Mouse (Mus musculus) heart, adult 2 months (tissue): ENCODE data around the gene Tent5c. TPM values are rescaled to one million over a fixed set of nuclear protein-coding genes. Genes with fewer than 3 reads are reported as not detected.

ENCODE experiments used
- DNase-seq, 2 experiments: peaks; one replicate each; pipeline ENCODE4 v3.0.0; 2021
- H3K27ac ChIP-seq: fragments of 200-600 bp; 2 replicates; pipeline ENCODE4 v1.8.1; 2022
- H3K27me3 ChIP-seq: fragments of 200-500 bp; 2 replicates; pipeline ENCODE4 v1.6.1; 2012; ENCODE audit warnings: mild to moderate bottlenecking, low read length, inconsistent platforms, mixed read lengths; ENCODE audit not compliant: control insufficient read depth, insufficient read depth
- H3K36me3 ChIP-seq: fragments of 200-500 bp; 2 replicates; pipeline ENCODE4 v1.6.1; 2012; ENCODE audit warnings: low read length, inconsistent platforms; ENCODE audit not compliant: control insufficient read depth, insufficient read depth
- H3K4me1 ChIP-seq: fragments of 200-500 bp; 2 replicates; pipeline ENCODE4 v1.6.1; 2011; ENCODE audit warnings: low read length; ENCODE audit not compliant: control insufficient read depth, insufficient read depth
- H3K4me3 ChIP-seq: fragments of 200-600 bp; 2 replicates; pipeline ENCODE4 v1.8.1; 2022
- H3K79me2 ChIP-seq: fragments of 200-500 bp; replicated peaks from 2 replicates; pipeline ENCODE4 v1.6.1; 2012; ENCODE audit warnings: mild to moderate bottlenecking, inconsistent platforms, low read length, moderate library complexity, mixed read lengths; ENCODE audit not compliant: control insufficient read depth, insufficient read depth
- H3K9ac ChIP-seq: fragments of 200-500 bp; 2 replicates; pipeline ENCODE4 v1.6.1; 2012; ENCODE audit warnings: low read depth, mild to moderate bottlenecking, control low read depth, inconsistent platforms, low read length, mixed read lengths
- CTCF ChIP-seq: fragments of 200-600 bp; IDR thresholded peaks from 2 replicates; pipeline ENCODE4 v1.8.1; 2022; ENCODE audit warnings: antibody characterized with exemption, mild to moderate bottlenecking, moderate library complexity
- EP300 ChIP-seq: fragments of 200-500 bp; IDR thresholded peaks from 2 replicates; pipeline ENCODE4 v1.6.1; 2011; ENCODE audit warnings: low read depth, low read length, control low read depth; ENCODE audit not compliant: insufficient read depth
- POLR2A ChIP-seq: fragments of 200-500 bp; IDR thresholded peaks from 2 replicates; pipeline ENCODE4 v1.6.1; 2011; ENCODE audit warnings: mild to moderate bottlenecking, low read depth, low read length, control low read depth; ENCODE audit not compliant: insufficient read depth
- WGBS: fragments of 180-500 bp; shearing (Covaris S2); methylation state at CpG from one replicate; pipeline ENCODE4 v1.1.7; 2018; 5-methylcytosine and 5-hydroxymethylcytosine counted together
- intact Hi-C: fragments of 180-260 bp; cut with DNase I; formaldehyde crosslinking; loops from one replicate; pipeline ENCODE4 v1.15.1; 2025
- polyA plus RNA-seq: library from polyadenylated mRNA; depleted of rRNA; stranded (reverse); fragments of >200 nt; gene quantifications from 2 replicates; pipeline ENCODE4 v1.2.3, GENCODE M21; 2012
- total RNA-seq, 2 experiments: library from RNA; stranded (reverse); gene quantifications; 2 replicates each; pipeline ENCODE4 v1.2.3; 2021

The Tent5c gene
- total and polyA plus RNA-seq, 3 experiments, result 14.9 to 96.7 (median 20.8) TPM

DNA sequence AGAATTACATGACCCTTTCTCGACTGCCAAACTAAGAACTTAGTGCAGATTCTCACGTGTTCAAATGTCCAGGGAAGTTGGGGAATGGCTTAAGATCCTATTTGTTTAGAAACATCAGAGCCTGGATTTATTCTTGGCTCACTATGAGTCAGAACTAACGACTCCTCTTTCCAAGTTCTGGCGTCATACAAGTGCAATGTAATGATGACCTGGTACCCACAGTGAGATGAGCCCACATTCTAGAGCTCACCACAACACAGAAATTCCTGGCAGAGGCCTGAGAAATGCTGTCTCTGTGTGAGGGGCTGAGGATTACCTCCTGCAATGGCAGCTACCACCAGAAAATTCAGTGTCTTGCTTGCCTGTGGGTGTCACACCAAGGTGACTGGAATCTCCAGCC is 18.1 kb upstream of the Tent5c start:
- 65% methylated on average over 4 of the region's 4 CpGs for WGBS
- TF ChIP-seq EP300, result no peak
- no peak for TF ChIP-seq CTCF
- TF ChIP-seq POLR2A, result no peak
- intact Hi-C loops, result no loop called here

DNA sequence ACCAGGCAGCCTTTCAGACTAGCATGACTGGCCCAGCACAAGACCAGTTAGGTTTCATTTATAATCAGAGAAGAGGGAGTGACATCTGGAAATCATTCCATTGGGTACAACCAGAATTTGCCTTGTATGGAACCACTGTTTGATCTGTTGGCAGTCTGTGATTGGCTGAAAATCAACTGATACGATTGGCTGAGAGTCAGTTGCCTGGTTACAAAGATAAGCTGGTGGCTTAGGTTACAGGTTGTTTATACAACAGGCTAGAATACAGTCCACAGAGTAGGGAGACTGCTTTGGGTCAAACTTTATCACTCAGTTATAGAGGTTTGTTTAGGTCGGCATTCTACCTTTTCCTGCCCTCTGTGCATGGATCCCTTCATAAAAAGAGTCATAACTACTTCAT is 17.6 kb upstream of the Tent5c start:
- no peak for DNase-seq
- no peak overlapping the region for H3K4me3 ChIP-seq
- no peak overlapping the region for H3K9ac ChIP-seq
- H3K36me3 ChIP-seq, result no peaks in the 10 kb centered on the region
- H3K27me3 ChIP-seq, result no peaks in the 10 kb centered on the region
- H3K4me1 ChIP-seq, result no peaks in the 10 kb centered on the region
- WGBS, result 43% methylated on average over 2 of the region's 2 CpGs
- no peak overlapping the region for H3K27ac ChIP-seq
- TF ChIP-seq EP300, result no peak
- no peak for TF ChIP-seq POLR2A
- TF ChIP-seq CTCF, result no peak
- intact Hi-C loops, result no loop called here
- no peaks in the 10 kb centered on the region for H3K79me2 ChIP-seq

More for the DNA sequence above, 18.1 kb upstream of the Tent5c start:
- DNase-seq, result no peak
- Histone ChIP-seq H3K4me1 (no peaks in the 10 kb centered on the region), H3K27ac (no peak overlapping the region), H3K27me3 (no peaks in the 10 kb centered on the region), H3K4me3 (no peak overlapping the region), H3K9ac (no peak overlapping the region), H3K79me2 (no peaks in the 10 kb centered on the region), H3K36me3 (no peaks in the 10 kb centered on the region)

DNA sequence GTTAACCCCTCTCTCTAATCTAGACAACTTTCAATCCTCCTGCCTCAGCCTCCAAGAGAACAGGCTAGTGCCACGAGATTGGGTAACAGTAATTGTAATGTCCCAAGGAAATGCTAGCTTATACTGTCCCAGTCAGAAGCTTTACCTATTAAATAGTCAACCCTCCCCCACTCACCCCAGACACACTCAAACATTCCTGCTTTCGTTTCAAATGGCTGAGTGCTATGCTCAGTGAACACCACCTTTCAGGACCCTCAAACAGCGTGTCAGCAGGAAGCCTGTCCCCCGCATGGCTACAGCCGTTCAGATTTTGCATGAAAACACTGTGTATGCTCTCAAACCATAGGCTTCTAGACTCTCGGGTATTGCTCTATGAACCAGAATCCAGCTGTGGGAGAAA is 14.8 kb upstream of the Tent5c start:
- no peak for TF ChIP-seq CTCF
- no peak for TF ChIP-seq EP300
- TF ChIP-seq POLR2A, result no peak
- Histone ChIP-seq H3K4me1 (no peaks in the 10 kb centered on the region), H3K79me2 (no peaks in the 10 kb centered on the region), H3K9ac (no peak overlapping the region), H3K4me3 (no peak overlapping the region), H3K27me3 (no peaks in the 10 kb centered on the region), H3K36me3 (no peaks in the 10 kb centered on the region), H3K27ac (no peak overlapping the region)
- intact Hi-C loops, result no loop called here
- no peak for DNase-seq
- WGBS, result 78% methylated on average over 6 of the region's 6 CpGs

- TF ChIP-seq POLR2A, result no peak
- no peak for TF ChIP-seq CTCF
- no peak for TF ChIP-seq EP300
- intact Hi-C loops, result no loop called here
- H3K36me3 ChIP-seq, result no peaks in the 10 kb centered on the region
- 80% methylated on average over 6 of the region's 6 CpGs for WGBS
- H3K27ac ChIP-seq, result no peak overlapping the region
- no peak overlapping the region for H3K9ac ChIP-seq
- no peaks in the 10 kb centered on the region for H3K27me3 ChIP-seq
- H3K4me1 ChIP-seq, result no peaks in the 10 kb centered on the region
- no peak overlapping the region for H3K4me3 ChIP-seq
- no peak for DNase-seq
- no peaks in the 10 kb centered on the region for H3K79me2 ChIP-seq
Measured at GRCm38 (mm10) chr3:100502516-100502915, 13.4 kb upstream of the Tent5c start.

GRCm38 (mm10) chr3:100501899-100502298 is 12.8 kb upstream of the Tent5c start:
- Histone ChIP-seq H3K4me1 (no peaks in the 10 kb centered on the region), H3K36me3 (no peaks in the 10 kb centered on the region), H3K79me2 (no peaks in the 10 kb centered on the region), H3K27ac (no peak overlapping the region), H3K9ac (no peak overlapping the region), H3K27me3 (no peaks in the 10 kb centered on the region), H3K4me3 (no peak overlapping the region)
- no peak for TF ChIP-seq POLR2A
- no peak for DNase-seq
- intact Hi-C loops, result no loop called here

GRCm38 (mm10) chr3:100496081-100496480 is 7.0 kb upstream of the Tent5c start:
- H3K79me2 ChIP-seq, result no peaks in the 10 kb centered on the region
- 0 out of 2 replicates have a peak, but pooled peaks cover 1% of the 10 kb centered on the region for H3K4me1 ChIP-seq
- no peak overlapping the region for H3K27ac ChIP-seq
- intact Hi-C loops, result no loop called here
- no peak for TF ChIP-seq POLR2A
- H3K27me3 ChIP-seq, result no peaks in the 10 kb centered on the region
- H3K36me3 ChIP-seq, result no peaks in the 10 kb centered on the region
- H3K9ac ChIP-seq, result no peak overlapping the region
- no peak for DNase-seq
- no peak overlapping the region for H3K4me3 ChIP-seq
- 74% methylated on average over 3 of the region's 3 CpGs for WGBS
